Mouse (Mus musculus) embryonic facial prominence, embryonic 14.5 days (tissue): Measurements from ENCODE around the gene Olfr648. TPM values are rescaled to one million over a fixed set of nuclear protein-coding genes. Genes with fewer than 3 reads are reported as not detected.
A peak's percentile ranks its signal among the peaks of the same experiment; 100 is the strongest.

ENCODE experiments used
- ATAC-seq: fragments of 200-750 bp; cut with Nextera tagmentation; 2 replicates; pipeline ENCODE4 v1.8.0; 2017; ENCODE audit warnings: low read depth, moderate number of reproducible peaks, moderate TSS enrichment
- DNase-seq: peaks from one replicate; pipeline ENCODE4 v3.0.0-alpha.2; 2015; ENCODE audit warnings: low spot score
- H3K27ac ChIP-seq: fragments of 300-500 bp; sonication (generic); replicated peaks from 2 replicates; pipeline ENCODE4 v1.5.1; 2014; ENCODE audit warnings: low read depth, mild to moderate bottlenecking, low read length, moderate library complexity
- H3K27me3 ChIP-seq: fragments of 300-500 bp; sonication (generic); replicated peaks from 2 replicates; pipeline ENCODE4 v1.6.1; 2014; ENCODE audit warnings: low read length; ENCODE audit not compliant: control insufficient read depth, insufficient read depth
- H3K36me3 ChIP-seq: fragments of 300-500 bp; sonication (generic); 2 replicates; pipeline ENCODE4 v1.6.1; 2014; ENCODE audit warnings: low read length, mixed read lengths; ENCODE audit not compliant: control insufficient read depth, insufficient read depth
- H3K4me1 ChIP-seq: fragments of 300-500 bp; sonication (generic); 2 replicates; pipeline ENCODE4 v1.6.1; 2014; ENCODE audit warnings: antibody characterized with exemption, low read length; ENCODE audit not compliant: control insufficient read depth, insufficient read depth
- H3K4me2 ChIP-seq: fragments of 300-500 bp; sonication (generic); 2 replicates; pipeline ENCODE4 v1.6.1; 2014; ENCODE audit warnings: low read depth, mild to moderate bottlenecking, low read length, moderate library complexity, mixed read lengths
- H3K4me3 ChIP-seq: fragments of 300-500 bp; sonication (generic); 2 replicates; pipeline ENCODE4 v1.5.1; 2014; ENCODE audit warnings: low read depth, mild to moderate bottlenecking, low read length
- H3K9ac ChIP-seq: fragments of 300-500 bp; sonication (generic); 2 replicates; pipeline ENCODE4 v1.6.1; 2014; ENCODE audit warnings: low read depth, mild to moderate bottlenecking, low read length, moderate library complexity, mixed read lengths
- H3K9me3 ChIP-seq: fragments of 300-500 bp; sonication (generic); 2 replicates; pipeline ENCODE4 v1.6.1; 2016; ENCODE audit warnings: low read length; ENCODE audit not compliant: control insufficient read depth
- WGBS: fragments of 180-500 bp; shearing (Covaris S2); extraction: QIAGEN DNeasy Blood & Tissue Kit; methylation state at CpG from one replicate; pipeline ENCODE4 v1.1.7; 2014; 5-methylcytosine and 5-hydroxymethylcytosine counted together
- polyA plus RNA-seq: library from polyadenylated mRNA; unstranded; fragments of >200 nt; fragmentation: Nextera tagmentation; extraction: Ambion mirVana; gene quantifications from 2 replicates; pipeline ENCODE4 v1.2.1, GENCODE M21; 2014

Gene Olfr648
- 0.17 and 0.18 TPM in 2 replicates for polyA plus RNA-seq

- Histone ChIP-seq H3K4me2 (no peak within 1 kb of the TSS), H3K4me3 (no peak within 1 kb of the TSS), H3K9ac (no peak within 1 kb of the TSS), H3K9me3 (no peaks in the 10 kb centered on the region), H3K36me3 (no peaks in the 10 kb centered on the region), H3K27me3 (no peaks in the 10 kb centered on the region), H3K27ac (no peak within 1 kb of the TSS), H3K4me1 (no peaks in the 10 kb centered on the region)
- WGBS, result 90% methylated on average over 2 of the region's 2 CpGs
- ATAC-seq (no peak), DNase-seq (no peak)
These were observed at the start of gene Olfr648 for GRCm38 (mm10) chr7:104183292-104183691. TSS of gene Olfr648 (minus strand) at chr7:104183392.

DNA sequence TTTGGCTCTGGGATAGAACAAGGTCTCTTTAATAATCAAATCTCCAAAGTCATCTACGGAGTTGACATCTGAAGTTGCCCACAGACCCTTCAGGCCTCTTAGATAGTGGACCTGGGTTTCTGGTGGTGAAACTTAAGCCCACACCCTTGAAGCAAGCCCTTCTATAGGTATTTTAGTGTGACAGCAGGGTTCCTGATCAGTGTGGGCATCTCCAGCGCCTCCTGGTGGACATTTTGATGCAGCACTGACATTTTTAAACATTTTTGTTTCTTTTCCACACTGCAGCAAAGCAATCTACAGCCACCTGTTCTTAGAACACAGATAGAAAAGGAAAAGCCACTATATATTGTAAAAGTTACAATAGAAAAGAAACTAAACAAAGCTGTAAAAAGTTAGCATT lies 48.0 kb upstream of the Olfr648 start:
- no peak overlapping the region for H3K9ac ChIP-seq
- no peak overlapping the region for H3K4me3 ChIP-seq
- WGBS, result 33% methylated on average over 2 of the region's 2 CpGs
- H3K36me3 ChIP-seq, result no peaks in the 10 kb centered on the region
- H3K27me3 ChIP-seq, result no peaks in the 10 kb centered on the region
- DNase-seq (no peak), ATAC-seq (no peak)
- no peaks in the 10 kb centered on the region for H3K4me1 ChIP-seq
- no peaks in the 10 kb centered on the region for H3K9me3 ChIP-seq
- no peak overlapping the region for H3K4me2 ChIP-seq
- no peak overlapping the region for H3K27ac ChIP-seq

DNA sequence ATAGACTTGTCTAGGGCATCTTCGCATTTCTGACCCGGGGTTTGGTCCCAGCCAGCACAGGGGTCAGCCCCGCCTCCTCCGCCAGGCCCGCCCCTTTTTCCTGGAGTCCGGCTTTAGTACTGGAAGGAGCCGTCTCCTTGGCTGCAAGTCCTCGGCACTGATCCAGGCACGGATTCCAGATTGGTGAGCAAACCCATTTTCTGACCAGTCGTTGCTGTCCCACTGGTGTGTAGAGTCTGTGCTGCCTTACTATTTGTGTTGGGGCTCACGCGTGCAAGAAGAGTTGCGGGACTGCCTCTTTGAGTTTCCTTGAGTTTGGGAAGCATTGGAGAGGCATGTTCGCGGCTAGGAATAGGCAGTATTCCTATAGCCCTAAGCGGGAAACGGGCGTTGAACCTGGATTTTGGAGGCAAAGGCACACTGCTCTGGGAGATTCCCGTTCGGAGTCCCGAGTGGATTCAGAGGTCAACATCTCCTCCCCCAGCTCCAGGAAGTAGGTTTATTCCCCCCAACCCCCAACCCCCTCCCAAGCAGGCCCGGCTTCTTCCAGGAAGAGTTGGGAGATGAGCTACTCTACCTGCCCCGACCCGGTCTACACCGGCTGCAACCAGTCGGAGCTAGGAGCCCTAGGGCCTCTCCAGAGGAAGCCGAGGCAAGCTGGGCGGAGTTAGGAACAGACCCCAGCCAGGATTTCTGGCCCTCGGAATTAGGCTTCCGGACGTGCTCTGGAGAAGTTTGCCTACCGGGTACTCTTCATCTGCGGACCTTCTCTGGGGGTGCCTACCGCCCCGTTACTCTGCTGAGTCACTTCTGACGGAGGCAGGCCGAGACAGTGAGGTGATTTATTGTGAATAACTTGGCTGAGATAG lies 35.7 kb upstream of the Olfr648 start, which contains the start of gene Trim6:
Gene Trim6 (plus strand): TSS at position 93 of the 869 bp plus-strand sequence.
- WGBS, result 2% methylated on average over 31 of the region's 37 CpGs
- H3K4me2 ChIP-seq, result peak within 1 kb of the TSS; percentile 60

DNA sequence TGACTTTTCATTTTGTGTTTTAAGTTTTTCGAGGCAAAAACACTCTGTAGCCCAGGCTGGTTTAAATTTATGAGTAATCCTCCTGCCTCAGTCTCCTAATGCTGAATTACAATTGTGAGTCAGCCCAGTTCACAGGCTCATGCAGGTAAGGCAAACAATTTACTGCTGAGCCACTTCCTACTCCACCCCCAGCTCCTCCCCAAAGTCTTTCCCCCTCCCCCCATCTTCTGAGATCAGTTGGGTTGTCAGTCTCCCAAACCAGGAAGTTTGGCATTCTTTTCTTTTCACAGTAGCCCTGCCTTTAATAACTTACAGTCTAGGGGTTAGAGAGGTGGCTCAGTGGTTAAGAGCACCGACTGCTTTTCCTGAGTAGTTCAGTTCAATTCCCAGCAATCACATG lies 34.7 kb upstream of the Olfr648 start:
- no peak overlapping the region for H3K4me2 ChIP-seq
- no peak overlapping the region for H3K4me3 ChIP-seq
- H3K9me3 ChIP-seq, result no peaks in the 10 kb centered on the region
- H3K27ac ChIP-seq, result no peak overlapping the region
- no peak overlapping the region for H3K9ac ChIP-seq
- 57% methylated on average over 2 of the region's 2 CpGs for WGBS
- 0 out of 2 replicates have a peak, but pooled peaks cover 3% of the 10 kb centered on the region for H3K4me1 ChIP-seq
- DNase-seq (no peak), ATAC-seq (no peak)
- no peaks in the 10 kb centered on the region for H3K36me3 ChIP-seq
- H3K27me3 ChIP-seq, result no peaks in the 10 kb centered on the region

More for the DNA sequence above, 35.7 kb upstream of the Olfr648 start, which contains the start of gene Trim6:
- peak within 1 kb of the TSS; percentile 56 for H3K9ac ChIP-seq
- H3K4me1 ChIP-seq, result 0 out of 2 replicates have a peak, but pooled peaks cover 3% of the 10 kb centered on the region
- peak within 1 kb of the TSS; percentile 36 for H3K4me3 ChIP-seq
- H3K27ac ChIP-seq, result no peak within 1 kb of the TSS
- H3K27me3 ChIP-seq, result no peaks in the 10 kb centered on the region
- peak; percentile 55; the same call in 1 of the 2 replicates for ATAC-seq
- H3K36me3 ChIP-seq, result no peaks in the 10 kb centered on the region
- DNase-seq, result peak; percentile 45
- no peaks in the 10 kb centered on the region for H3K9me3 ChIP-seq

DNA sequence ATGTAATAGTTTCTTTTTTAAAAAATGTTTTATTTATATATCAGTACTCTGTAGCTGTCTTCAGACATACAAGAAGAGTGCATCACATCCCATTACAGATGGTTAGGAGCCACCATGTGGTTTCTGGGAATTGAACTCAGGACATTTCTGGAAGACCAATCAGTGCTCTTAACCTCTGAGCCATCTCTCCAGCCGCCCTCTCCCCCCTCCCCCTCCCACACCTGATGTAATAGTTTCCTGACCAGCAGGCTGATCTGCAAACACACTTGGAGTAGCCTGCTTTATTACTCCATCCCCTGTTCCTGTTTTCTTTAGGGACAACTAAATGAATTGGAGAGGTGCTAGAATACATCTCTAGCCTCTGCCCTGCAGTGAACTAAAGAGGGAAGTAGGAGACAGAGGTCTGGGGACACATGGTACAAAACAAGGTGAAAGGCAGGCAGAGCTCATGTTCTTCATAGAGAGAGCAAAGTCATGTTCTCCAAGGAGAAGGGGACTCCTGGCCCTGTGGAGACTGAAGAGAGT lies 32.9 kb upstream of the Olfr648 start:
- H3K9me3 ChIP-seq, result no peaks in the 10 kb centered on the region
- no peaks in the 10 kb centered on the region for H3K36me3 ChIP-seq
- no peak for ATAC-seq
- WGBS, result 50% methylated on average over 1 of the region's 1 CpGs
- no peak overlapping the region for H3K4me2 ChIP-seq
- H3K9ac ChIP-seq, result no peak overlapping the region
- H3K4me1 ChIP-seq, result 0 out of 2 replicates have a peak, but pooled peaks cover 3% of the 10 kb centered on the region
- no peak overlapping the region for H3K27ac ChIP-seq
- no peak overlapping the region for H3K4me3 ChIP-seq
- DNase-seq, result no peak
- no peaks in the 10 kb centered on the region for H3K27me3 ChIP-seq

GRCm38 (mm10) chr7:104206197-104206596 lies 23.0 kb upstream of the Olfr648 start:
- DNase-seq (no peak), ATAC-seq (no peak)
- no peak overlapping the region for H3K4me3 ChIP-seq
- no peaks in the 10 kb centered on the region for H3K36me3 ChIP-seq
- WGBS, result 86% methylated on average over 7 of the region's 7 CpGs
- no peak overlapping the region for H3K4me2 ChIP-seq
- no peaks in the 10 kb centered on the region for H3K27me3 ChIP-seq
- no peaks in the 10 kb centered on the region for H3K9me3 ChIP-seq
- H3K9ac ChIP-seq, result no peak overlapping the region
- no peak overlapping the region for H3K27ac ChIP-seq
- no peaks in the 10 kb centered on the region for H3K4me1 ChIP-seq

GRCm38 (mm10) chr7:104199822-104200221 lies 16.6 kb upstream of the Olfr648 start:
- no peak overlapping the region for H3K27ac ChIP-seq
- no peak overlapping the region for H3K9ac ChIP-seq
- H3K27me3 ChIP-seq, result no peaks in the 10 kb centered on the region
- no peak overlapping the region for H3K4me2 ChIP-seq
- H3K9me3 ChIP-seq, result no peaks in the 10 kb centered on the region
- 6% methylated on average over 5 of the region's 5 CpGs for whole genome bisulfite sequencing
- DNase-seq (peak; percentile 68), ATAC-seq (peak; percentile 65)
- H3K4me1 ChIP-seq, result no peaks in the 10 kb centered on the region
- no peak overlapping the region for H3K4me3 ChIP-seq
- H3K36me3 ChIP-seq, result no peaks in the 10 kb centered on the region

GRCm38 (mm10) chr7:104195885-104196284 lies 12.7 kb upstream of the Olfr648 start, which contains the start of gene Olfr649:
TSS of gene Olfr649 (minus strand) at chr7:104195985.
- DNase-seq (no peak), ATAC-seq (no peak)
- H3K9ac ChIP-seq, result no peak within 1 kb of the TSS
- H3K27ac ChIP-seq, result no peak within 1 kb of the TSS
- H3K36me3 ChIP-seq, result no peaks in the 10 kb centered on the region
- no peaks in the 10 kb centered on the region for H3K4me1 ChIP-seq
- H3K9me3 ChIP-seq, result no peaks in the 10 kb centered on the region
- no peaks in the 10 kb centered on the region for H3K27me3 ChIP-seq
- 78% methylated on average over 6 of the region's 6 CpGs for WGBS
- no peak within 1 kb of the TSS for H3K4me2 ChIP-seq
- no peak within 1 kb of the TSS for H3K4me3 ChIP-seq
